Mouse (Mus musculus): ENCODE results near the gene Gm9972. TPM values are rescaled to one million over a fixed set of nuclear protein-coding genes. Genes with fewer than 3 reads are reported as not detected.

Gene Gm9972
- polyA plus RNA-seq, 1 experiment from 2014 or later = not detected

DNA sequence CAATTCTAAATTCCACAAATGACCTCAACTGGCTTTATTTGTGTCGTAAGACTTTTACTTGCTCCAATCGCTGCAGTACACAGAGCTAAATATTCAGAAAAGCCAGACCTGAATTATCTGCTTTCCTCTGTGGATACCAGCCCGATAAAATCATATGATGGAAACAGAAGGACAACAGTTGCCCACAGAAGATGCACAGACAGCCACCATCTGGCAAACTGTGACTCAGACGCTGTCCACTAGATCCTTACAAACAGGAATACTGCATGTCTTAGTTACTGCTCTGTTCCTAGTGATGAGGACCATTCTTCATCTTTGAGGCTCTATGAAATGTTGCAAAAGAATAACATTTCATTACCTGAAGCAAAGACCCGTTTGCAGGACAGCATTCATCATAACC, 19.4 kb downstream of the Gm9972 start:
- ATAC-seq (ENCODE audit: low FRiP score) = no peak
- H3K9me3 ChIP-seq (ENCODE audit: control insufficient read depth, low read length) = no peaks in the 10 kb centered on the region
- H3K4me3 ChIP-seq (ENCODE audit: low read depth, low read length) = no peak overlapping the region
- no peaks in the 10 kb centered on the region for H3K36me3 ChIP-seq (ENCODE audit: control insufficient read depth, insufficient read depth, low read length)
- no peak overlapping the region for H3K27ac ChIP-seq (ENCODE audit: low read depth, low read length)
- H3K27me3 ChIP-seq (ENCODE audit: control insufficient read depth, insufficient read depth, low read length) = no peaks in the 10 kb centered on the region
- no peaks in the 10 kb centered on the region for H3K4me1 ChIP-seq (replicated peaks; ENCODE audit: control insufficient read depth, insufficient read depth, low read length)
- no peak overlapping the region for H3K4me2 ChIP-seq (replicated peaks; ENCODE audit: low read depth, low read length)
- H3K9ac ChIP-seq (ENCODE audit: low read depth, low read length) = no peak overlapping the region
- WGBS = 89% methylated on average over 5 of the region's 5 CpGs
- DNase-seq (ENCODE audit: low spot score) = no peak

GRCm38 (mm10) chr11:43059437-43059970, 24.0 kb downstream of the Gm9972 start:
- Histone ChIP-seq H3K36me3 (ENCODE audit: control insufficient read depth, insufficient read depth, low read length) (no peaks in the 10 kb centered on the region), H3K4me2 (replicated peaks; ENCODE audit: low read depth, low read length) (no peak overlapping the region), H3K27me3 (ENCODE audit: control insufficient read depth, insufficient read depth, low read length) (no peaks in the 10 kb centered on the region), H3K9me3 (ENCODE audit: control insufficient read depth, low read length) (no peaks in the 10 kb centered on the region), H3K27ac (ENCODE audit: low read depth, low read length) (no peak overlapping the region), H3K4me3 (ENCODE audit: low read depth, low read length) (no peak overlapping the region), H3K9ac (ENCODE audit: low read depth, low read length) (no peak overlapping the region), H3K4me1 (replicated peaks; ENCODE audit: control insufficient read depth, insufficient read depth, low read length) (no peaks in the 10 kb centered on the region)
- WGBS = 16% methylated on average over 5 of the region's 5 CpGs
- no peak for ATAC-seq (ENCODE audit: low FRiP score)
- no peak for DNase-seq (ENCODE audit: low spot score)

GRCm38 (mm10) chr11:43062286-43062685, 26.7 kb downstream of the Gm9972 start:
- 86% methylated on average over 3 of the region's 3 CpGs for WGBS
- H3K9me3 ChIP-seq (ENCODE audit: control insufficient read depth, low read length) = no peaks in the 10 kb centered on the region
- no peak overlapping the region for H3K4me2 ChIP-seq (replicated peaks; ENCODE audit: low read depth, low read length)
- H3K4me3 ChIP-seq (ENCODE audit: low read depth, low read length) = no peak overlapping the region
- no peaks in the 10 kb centered on the region for H3K36me3 ChIP-seq (ENCODE audit: control insufficient read depth, insufficient read depth, low read length)
- ATAC-seq (ENCODE audit: low FRiP score) (no peak), DNase-seq (ENCODE audit: low spot score) (no peak)
- no peak overlapping the region for H3K27ac ChIP-seq (ENCODE audit: low read depth, low read length)
- H3K4me1 ChIP-seq (replicated peaks; ENCODE audit: control insufficient read depth, insufficient read depth, low read length) = no peaks in the 10 kb centered on the region
- H3K27me3 ChIP-seq (ENCODE audit: control insufficient read depth, insufficient read depth, low read length) = no peaks in the 10 kb centered on the region
- no peak overlapping the region for H3K9ac ChIP-seq (ENCODE audit: low read depth, low read length)

GRCm38 (mm10) chr11:43086309-43087050, 50.9 kb downstream of the Gm9972 start:
- no peaks in the 10 kb centered on the region for H3K9me3 ChIP-seq (ENCODE audit: control insufficient read depth, low read length)
- no peaks in the 10 kb centered on the region for H3K4me1 ChIP-seq (replicated peaks; ENCODE audit: control insufficient read depth, insufficient read depth, low read length)
- no peak overlapping the region for H3K27ac ChIP-seq (ENCODE audit: low read depth, low read length)
- H3K36me3 ChIP-seq (ENCODE audit: control insufficient read depth, insufficient read depth, low read length) = no peaks in the 10 kb centered on the region
- 81% methylated on average over 8 of the region's 8 CpGs for WGBS
- ATAC-seq (ENCODE audit: low FRiP score) (peak; percentile 65), DNase-seq (ENCODE audit: low spot score) (no peak)
- no peak overlapping the region for H3K4me3 ChIP-seq (ENCODE audit: low read depth, low read length)
- no peaks in the 10 kb centered on the region for H3K27me3 ChIP-seq (ENCODE audit: control insufficient read depth, insufficient read depth, low read length)
- no peak overlapping the region for H3K9ac ChIP-seq (ENCODE audit: low read depth, low read length)
- no peak overlapping the region for H3K4me2 ChIP-seq (replicated peaks; ENCODE audit: low read depth, low read length)

Other genes starting within 250 kb of the Gm9972 start
- 0.71 and 1.1 TPM in 2 replicates for gene Atp10b, start 114.1 kb downstream of the Gm9972 start, polyA plus RNA-seq (2014; fragmentation: Nextera tagmentation; extraction: Ambion mirVana)

Measured in hindbrain, embryonic 11.5 days (tissue).